Mouse (Mus musculus): ENCODE measurements around the gene Wnt10a. TPM values are rescaled to one million over a fixed set of nuclear protein-coding genes. Genes with fewer than 3 reads are reported as not detected.
A peak's percentile ranks its signal among the peaks of the same experiment; 100 is the strongest.

The Wnt10a gene
- polyA plus RNA-seq, 1 experiment from 2014 or later: 8.7 TPM

GRCm38 (mm10) chr1:74775816-74776215 lies 15.5 kb upstream of the Wnt10a start:
- Histone ChIP-seq H3K27me3 (ENCODE audit: control insufficient read depth, insufficient read depth, low read length) (peaks cover 2% of the 10 kb centered on the region; the same call in 1 of the 2 replicates), H3K4me3 (ENCODE audit: low read depth, low read length) (no peak overlapping the region)
- 20% methylated on average over 5 of the region's 5 CpGs for WGBS

GRCm38 (mm10) chr1:74778934-74779486 lies 12.3 kb upstream of the Wnt10a start:
- ATAC-seq (ENCODE audit: low FRiP score, low TSS enrichment): no peak
- Histone ChIP-seq H3K27me3 (ENCODE audit: control insufficient read depth, insufficient read depth, low read length) (peaks cover 13% of the 10 kb centered on the region), H3K9ac (ENCODE audit: low read length) (no peak overlapping the region), H3K27ac (replicated peaks) (no peak overlapping the region), H3K9me3 (ENCODE audit: control insufficient read depth, low read length) (no peaks in the 10 kb centered on the region), H3K4me2 (replicated peaks; ENCODE audit: low read depth) (no peak overlapping the region), H3K4me1 (replicated peaks; ENCODE audit: control insufficient read depth, insufficient read depth) (no peaks in the 10 kb centered on the region), H3K4me3 (ENCODE audit: low read depth, low read length) (no peak overlapping the region), H3K36me3 (ENCODE audit: control insufficient read depth, insufficient read depth, low read length) (no peaks in the 10 kb centered on the region)
- TF ChIP-seq EP300 (optimal IDR thresholded peaks at IDR 0.05): no peak
- TF ChIP-seq CTCF (IDR thresholded peaks at IDR 0.05; ENCODE audit: low read depth): no peak
- no peak for DNase-seq (ENCODE audit: low spot score)
- 39% methylated on average over 3 of the region's 3 CpGs for WGBS

More at GRCm38 (mm10) chr1:74775816-74776215, 15.5 kb upstream of the Wnt10a start:
- Histone ChIP-seq H3K4me2 (replicated peaks; ENCODE audit: low read depth) (no peak overlapping the region), H3K9me3 (ENCODE audit: control insufficient read depth, low read length) (no peaks in the 10 kb centered on the region), H3K27ac (replicated peaks) (no peak overlapping the region), H3K36me3 (ENCODE audit: control insufficient read depth, insufficient read depth, low read length) (no peaks in the 10 kb centered on the region), H3K4me1 (replicated peaks; ENCODE audit: control insufficient read depth, insufficient read depth) (no peaks in the 10 kb centered on the region; the same call in 1 of the 2 replicates), H3K9ac (ENCODE audit: low read length) (no peak overlapping the region)
- TF ChIP-seq EP300 (optimal IDR thresholded peaks at IDR 0.05) (no peak), CTCF (IDR thresholded peaks at IDR 0.05; ENCODE audit: low read depth) (peak; percentile 64)
- peak; percentile 54 for DNase-seq (ENCODE audit: low spot score)
- peak; percentile 11; the same call in 1 of the 2 replicates for ATAC-seq (ENCODE audit: low FRiP score, low TSS enrichment)

GRCm38 (mm10) chr1:74782045-74782444 lies 9.3 kb upstream of the Wnt10a start:
- no peak overlapping the region for H3K4me2 ChIP-seq (replicated peaks; ENCODE audit: low read depth)

GRCm38 (mm10) chr1:74783554-74783953 lies 7.8 kb upstream of the Wnt10a start:
- TF ChIP-seq CTCF (IDR thresholded peaks at IDR 0.05; ENCODE audit: low read depth): no peak
- no peak for TF ChIP-seq EP300 (optimal IDR thresholded peaks at IDR 0.05)
- peak overlapping the region; percentile 43 for H3K4me3 ChIP-seq (ENCODE audit: low read depth, low read length)
- no peaks in the 10 kb centered on the region for H3K4me1 ChIP-seq (replicated peaks; ENCODE audit: control insufficient read depth, insufficient read depth)
- no peaks in the 10 kb centered on the region for H3K36me3 ChIP-seq (ENCODE audit: control insufficient read depth, insufficient read depth, low read length)
- ATAC-seq (ENCODE audit: low FRiP score, low TSS enrichment): no peak
- WGBS: 11% methylated on average over 13 of the region's 13 CpGs
- peak overlapping the region; percentile 72 for H3K4me2 ChIP-seq (replicated peaks; ENCODE audit: low read depth)
- DNase-seq (ENCODE audit: low spot score): no peak
- no peak overlapping the region for H3K27ac ChIP-seq (replicated peaks)
- H3K9me3 ChIP-seq (ENCODE audit: control insufficient read depth, low read length): no peaks in the 10 kb centered on the region
- no peak overlapping the region for H3K9ac ChIP-seq (ENCODE audit: low read length)
- peaks cover 21% of the 10 kb centered on the region for H3K27me3 ChIP-seq (ENCODE audit: control insufficient read depth, insufficient read depth, low read length)

More at GRCm38 (mm10) chr1:74782045-74782444, 9.3 kb upstream of the Wnt10a start:
- Histone ChIP-seq H3K9ac (ENCODE audit: low read length) (no peak overlapping the region), H3K27ac (replicated peaks) (no peak overlapping the region), H3K4me1 (replicated peaks; ENCODE audit: control insufficient read depth, insufficient read depth) (no peaks in the 10 kb centered on the region), H3K27me3 (ENCODE audit: control insufficient read depth, insufficient read depth, low read length) (peaks cover 21% of the 10 kb centered on the region), H3K4me3 (ENCODE audit: low read depth, low read length) (no peak overlapping the region), H3K36me3 (ENCODE audit: control insufficient read depth, insufficient read depth, low read length) (no peaks in the 10 kb centered on the region), H3K9me3 (ENCODE audit: control insufficient read depth, low read length) (no peaks in the 10 kb centered on the region)
- ATAC-seq (ENCODE audit: low FRiP score, low TSS enrichment): no peak
- 20% methylated on average over 14 of the region's 14 CpGs for WGBS
- DNase-seq (ENCODE audit: low spot score): no peak
- no peak for TF ChIP-seq CTCF (IDR thresholded peaks at IDR 0.05; ENCODE audit: low read depth)
- no peak for TF ChIP-seq EP300 (optimal IDR thresholded peaks at IDR 0.05)

- Histone ChIP-seq H3K9ac (ENCODE audit: low read length) (peak overlapping the region; percentile 23; the same call in 1 of the 2 replicates), H3K4me2 (replicated peaks; ENCODE audit: low read depth) (peak overlapping the region; percentile 72), H3K4me1 (replicated peaks; ENCODE audit: control insufficient read depth, insufficient read depth) (no peaks in the 10 kb centered on the region), H3K27me3 (ENCODE audit: control insufficient read depth, insufficient read depth, low read length) (peaks cover 21% of the 10 kb centered on the region), H3K27ac (replicated peaks) (no peak overlapping the region), H3K4me3 (ENCODE audit: low read depth, low read length) (peak overlapping the region; percentile 43), H3K36me3 (ENCODE audit: control insufficient read depth, insufficient read depth, low read length) (no peaks in the 10 kb centered on the region), H3K9me3 (ENCODE audit: control insufficient read depth, low read length) (no peaks in the 10 kb centered on the region)
- ATAC-seq (ENCODE audit: low FRiP score, low TSS enrichment) (peak; percentile 35), DNase-seq (ENCODE audit: low spot score) (peak; percentile 57)
- TF ChIP-seq EP300 (optimal IDR thresholded peaks at IDR 0.05) (no peak), CTCF (IDR thresholded peaks at IDR 0.05; ENCODE audit: low read depth) (peak; percentile 76)
- 2% methylated on average over 66 of the region's 67 CpGs for WGBS
These were observed 7.1 kb upstream of the Wnt10a start for GRCm38 (mm10) chr1:74784041-74784759.

GRCm38 (mm10) chr1:74787846-74788245 lies 3.5 kb upstream of the Wnt10a start:
- TF ChIP-seq CTCF (IDR thresholded peaks at IDR 0.05; ENCODE audit: low read depth) (peak; percentile 91), EP300 (optimal IDR thresholded peaks at IDR 0.05) (no peak)
- ATAC-seq (ENCODE audit: low FRiP score, low TSS enrichment) (peak; percentile 52; the same call in 1 of the 2 replicates), DNase-seq (ENCODE audit: low spot score) (peak; percentile 77)
- no peaks in the 10 kb centered on the region for H3K36me3 ChIP-seq (ENCODE audit: control insufficient read depth, insufficient read depth, low read length)
- no peaks in the 10 kb centered on the region for H3K9me3 ChIP-seq (ENCODE audit: control insufficient read depth, low read length)
- no peak overlapping the region for H3K9ac ChIP-seq (ENCODE audit: low read length)
- H3K4me3 ChIP-seq (ENCODE audit: low read depth, low read length): no peak overlapping the region
- H3K27ac ChIP-seq (replicated peaks): no peak overlapping the region
- H3K27me3 ChIP-seq (ENCODE audit: control insufficient read depth, insufficient read depth, low read length): peaks cover 26% of the 10 kb centered on the region
- 7% methylated on average over 7 of the region's 7 CpGs for WGBS
- H3K4me2 ChIP-seq (replicated peaks; ENCODE audit: low read depth): no peak overlapping the region
- H3K4me1 ChIP-seq (replicated peaks; ENCODE audit: control insufficient read depth, insufficient read depth): no peaks in the 10 kb centered on the region

Measured in stomach, postnatal 0 days (tissue).